Mouse (Mus musculus) ovary, postnatal 14 days (tissue): ENCODE measurements around the gene Rhot1.
"Not testable (repeated sequence)": the region's sequence is repeated elsewhere in the genome, so short reads cannot be mapped to it uniquely, and the experiment has no call there.

Source experiments
- DNase-seq: peaks from one replicate; pipeline ENCODE4 v3.0.0; 2022; ENCODE audit warnings: low spot score

Rhot1 gene

GRCm38 (mm10) chr11:80196351-80196750 is 12.5 kb upstream of the Rhot1 start:
- DNase-seq: no peak

GRCm38 (mm10) chr11:80199316-80199715 is 9.5 kb upstream of the Rhot1 start:
- DNase-seq: no peak

- DNase-seq: no peak
These were observed 9.0 kb upstream of the Rhot1 start for GRCm38 (mm10) chr11:80199773-80200172.

GRCm38 (mm10) chr11:80200326-80200725 is 8.5 kb upstream of the Rhot1 start:
- no peak for DNase-seq

GRCm38 (mm10) chr11:80202296-80202695 is 6.5 kb upstream of the Rhot1 start:
- DNase-seq: no peak

GRCm38 (mm10) chr11:80204037-80204436 is 4.8 kb upstream of the Rhot1 start:
- no peak for DNase-seq

- no peak for DNase-seq
These were observed 3.9 kb upstream of the Rhot1 start for GRCm38 (mm10) chr11:80204941-80205340.

GRCm38 (mm10) chr11:80208465-80208859 is 357 bp upstream of the Rhot1 start:
- DNase-seq: no peak

- no peak for DNase-seq
These were observed 1.5 kb downstream of the Rhot1 start for GRCm38 (mm10) chr11:80210321-80210720.

- no peak for DNase-seq
These were observed 3.5 kb downstream of the Rhot1 start for GRCm38 (mm10) chr11:80212282-80212681.

GRCm38 (mm10) chr11:80215291-80215690 is 6.5 kb downstream of the Rhot1 start:
- DNase-seq: no peak

- no peak for DNase-seq
These were observed 10.0 kb downstream of the Rhot1 start for GRCm38 (mm10) chr11:80218657-80219293.

- DNase-seq: not testable (repeated sequence)
These were observed 21.2 kb downstream of the Rhot1 start for GRCm38 (mm10) chr11:80230066-80230465.

GRCm38 (mm10) chr11:80237278-80237677 is 28.5 kb downstream of the Rhot1 start:
- DNase-seq: no peak

GRCm38 (mm10) chr11:80238306-80238705 is 29.5 kb downstream of the Rhot1 start:
- DNase-seq: no peak

GRCm38 (mm10) chr11:80247026-80247425 is 38.2 kb downstream of the Rhot1 start:
- no peak for DNase-seq

GRCm38 (mm10) chr11:80248531-80248930 is 39.7 kb downstream of the Rhot1 start:
- no peak for DNase-seq

- no peak for DNase-seq
These were observed 55.3 kb downstream of the Rhot1 start for GRCm38 (mm10) chr11:80264137-80264536.

- no peak for DNase-seq
These were observed 62.3 kb downstream of the Rhot1 start for GRCm38 (mm10) chr11:80271096-80271495.

- DNase-seq: no peak
These were observed 66.2 kb downstream of the Rhot1 start for GRCm38 (mm10) chr11:80275011-80275410.

GRCm38 (mm10) chr11:80278054-80278453 is 69.2 kb downstream of the Rhot1 start:
- no peak for DNase-seq

- no peak for DNase-seq
These were observed 75.0 kb downstream of the Rhot1 start for GRCm38 (mm10) chr11:80283786-80284185.

GRCm38 (mm10) chr11:80284641-80285040 is 75.8 kb downstream of the Rhot1 start:
- no peak for DNase-seq

GRCm38 (mm10) chr11:80287150-80287549 is 78.3 kb downstream of the Rhot1 start:
- peak; percentile 70 for DNase-seq
